Mouse (Mus musculus) embryo, embryonic 10 days (tissue): ENCODE results near the gene Gorab.

Source experiments
- DNase-seq: peaks from one replicate; pipeline ENCODE4 v3.0.0-alpha.2; 2015; ENCODE audit warnings: low spot score

Gorab gene

GRCm38 (mm10) chr1:163403498-163404126 is at the start of gene Gorab:
TSS of gene Gorab (minus strand) at chr1:163403669.
- DNase-seq, result peak; percentile 96

- DNase-seq, result peak; percentile 55
Observed at GRCm38 (mm10) chr1:163443832-163444231, 40.4 kb upstream of the Gorab start.

GRCm38 (mm10) chr1:163439002-163439401 is 35.5 kb upstream of the Gorab start:
- no peak for DNase-seq

- peak; percentile 23 for DNase-seq
Observed at GRCm38 (mm10) chr1:163423467-163424014, 20.1 kb upstream of the Gorab start.

- DNase-seq, result no peak
Observed at GRCm38 (mm10) chr1:163417191-163417590, 13.7 kb upstream of the Gorab start.

GRCm38 (mm10) chr1:163414200-163414599 is 10.7 kb upstream of the Gorab start:
- DNase-seq, result no peak

GRCm38 (mm10) chr1:163406203-163406602 is 2.7 kb upstream of the Gorab start:
- DNase-seq, result no peak

- DNase-seq, result no peak
Observed at GRCm38 (mm10) chr1:163391321-163391720, 12.1 kb downstream of the Gorab start.

- no peak for DNase-seq
Observed at GRCm38 (mm10) chr1:163390044-163390443, 13.4 kb downstream of the Gorab start.

- DNase-seq, result no peak
Observed at GRCm38 (mm10) chr1:163386196-163386595, 17.3 kb downstream of the Gorab start.

- peak; percentile 9 for DNase-seq
Observed at GRCm38 (mm10) chr1:163383442-163384027, 19.9 kb downstream of the Gorab start.

- DNase-seq, result no peak
Observed at GRCm38 (mm10) chr1:163382048-163382719, 21.3 kb downstream of the Gorab start.

- DNase-seq, result no peak
Observed at GRCm38 (mm10) chr1:163380591-163380990, 22.9 kb downstream of the Gorab start.

GRCm38 (mm10) chr1:163380072-163380471 is 23.4 kb downstream of the Gorab start:
- no peak for DNase-seq

- DNase-seq, result peak; percentile 5
Observed at GRCm38 (mm10) chr1:163377924-163378323, 25.5 kb downstream of the Gorab start.

GRCm38 (mm10) chr1:163376818-163377581 is 26.5 kb downstream of the Gorab start:
- no peak for DNase-seq

- DNase-seq, result peak; percentile 51
Observed at GRCm38 (mm10) chr1:163374455-163374854, 29.0 kb downstream of the Gorab start.

- DNase-seq, result peak; percentile 9
Observed at GRCm38 (mm10) chr1:163362202-163362601, 41.3 kb downstream of the Gorab start.

GRCm38 (mm10) chr1:163361376-163361775 is 42.1 kb downstream of the Gorab start:
- DNase-seq, result no peak

- DNase-seq, result no peak
Observed at GRCm38 (mm10) chr1:163360796-163361195, 42.7 kb downstream of the Gorab start.

GRCm38 (mm10) chr1:163359521-163359920 is 43.9 kb downstream of the Gorab start:
- no peak for DNase-seq

GRCm38 (mm10) chr1:163358165-163358564 is 45.3 kb downstream of the Gorab start:
- DNase-seq, result peak; percentile 49
